ENCODE assay signal across 27 mouse cellular contexts in the genomic region with DNA sequence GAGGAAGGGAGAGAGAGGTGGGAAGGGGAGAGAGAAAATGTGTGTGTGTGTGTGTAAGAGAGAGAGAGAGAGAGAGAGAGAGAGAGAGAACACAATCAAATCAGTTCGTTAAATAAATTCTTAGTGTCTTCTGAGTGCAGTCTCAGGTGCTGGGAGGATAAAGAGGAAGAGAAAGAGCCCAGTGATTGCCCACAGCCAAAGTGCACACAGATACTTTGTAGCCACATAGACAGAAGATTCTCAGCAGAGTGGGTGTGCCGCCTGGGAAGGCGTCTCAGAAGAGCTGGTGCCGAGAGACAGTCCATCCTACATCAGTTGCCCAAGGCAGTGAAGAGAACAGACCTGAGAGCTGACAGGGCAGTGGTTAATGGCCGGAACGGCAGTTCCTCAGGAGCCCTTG. TPM values are rescaled to one million over a fixed set of nuclear protein-coding genes. Genes with fewer than 3 reads are reported as not detected.
DNase-seq lines count a peak whose midpoint lies in the region; ATAC-seq lines count a peak whose summit lies in the region.
"Had no signal": no experiment of that assay in that cellular context is flagged by ENCODE, and none has a peak within 500 bp of the region (broad histone marks: within the 10 kb centered on the region; RNA-seq: fewer than 3 reads in every experiment).

No protein-coding gene starts in this region.

- no peak overlapping the region for H3K4me3 ChIP-seq in liver, embryonic 15.5 days (replicated peaks)
- no peak overlapping the region for H3K4me3 ChIP-seq in liver, embryonic 11.5 days (ENCODE audit: low read depth, low read length)
- H3K4me3 ChIP-seq: embryonic facial prominence, embryonic 13.5 days; embryonic facial prominence, embryonic 15.5 days; erythroblast, embryonic 14.5 days; forebrain, embryonic 10.5 days; forebrain, embryonic 12.5 days had no signal

- H3K9me3 ChIP-seq in liver, embryonic 15.5 days (replicated peaks): no peaks in the 10 kb centered on the region
- no peaks in the 10 kb centered on the region for H3K9me3 ChIP-seq in liver, embryonic 11.5 days (ENCODE audit: control insufficient read depth, low read length)
- H3K9me3 ChIP-seq: embryonic facial prominence, embryonic 13.5 days; embryonic facial prominence, embryonic 15.5 days; forebrain, embryonic 10.5 days; forebrain, embryonic 12.5 days; G1E had no signal

- 0 out of 2 replicates have a peak, but pooled peaks cover 11% of the 10 kb centered on the region for H3K36me3 ChIP-seq in liver, embryonic 15.5 days (replicated peaks)
- H3K36me3 ChIP-seq in liver, embryonic 11.5 days (ENCODE audit: control insufficient read depth, insufficient read depth, low read length): no peaks in the 10 kb centered on the region
- H3K36me3 ChIP-seq: embryonic facial prominence, embryonic 13.5 days; embryonic facial prominence, embryonic 15.5 days; forebrain, embryonic 10.5 days; forebrain, embryonic 12.5 days; G1E had no signal

- H3K27ac ChIP-seq in liver, embryonic 15.5 days (replicated peaks): no peak overlapping the region
- no peak overlapping the region for H3K27ac ChIP-seq in liver, embryonic 11.5 days (ENCODE audit: low read depth, low read length)
- H3K27ac ChIP-seq: embryonic facial prominence, embryonic 13.5 days; embryonic facial prominence, embryonic 15.5 days; forebrain, embryonic 10.5 days; forebrain, embryonic 12.5 days had no signal

- no peak overlapping the region for H3K4me2 ChIP-seq in liver, embryonic 15.5 days
- no peak overlapping the region for H3K4me2 ChIP-seq in liver, embryonic 11.5 days
- H3K4me2 ChIP-seq: embryonic facial prominence, embryonic 13.5 days; embryonic facial prominence, embryonic 15.5 days; forebrain, embryonic 12.5 days had no signal

- no peaks in the 10 kb centered on the region for H3K27me3 ChIP-seq in liver, embryonic 15.5 days
- no peaks in the 10 kb centered on the region for H3K27me3 ChIP-seq in liver, embryonic 11.5 days (replicated peaks; ENCODE audit: control insufficient read depth, insufficient read depth, low read length)
- H3K27me3 ChIP-seq: embryonic facial prominence, embryonic 13.5 days; embryonic facial prominence, embryonic 15.5 days; forebrain, embryonic 12.5 days had no signal

- no peaks in the 10 kb centered on the region for H3K4me1 ChIP-seq in liver, embryonic 15.5 days (replicated peaks)
- no peaks in the 10 kb centered on the region for H3K4me1 ChIP-seq in liver, embryonic 11.5 days (replicated peaks; ENCODE audit: control insufficient read depth, insufficient read depth, low read length)
- H3K4me1 ChIP-seq: embryonic facial prominence, embryonic 13.5 days; embryonic facial prominence, embryonic 15.5 days; forebrain, embryonic 12.5 days had no signal

- WGBS in liver, embryonic 15.5 days (ENCODE audit: insufficient replicate concordance): 66% methylated on average over 6 of the region's 6 CpGs
- 81% methylated on average over 6 of the region's 6 CpGs for WGBS in liver, embryonic 11.5 days

- no peak overlapping the region for H3K9ac ChIP-seq in liver, embryonic 15.5 days
- no peak overlapping the region for H3K9ac ChIP-seq in liver, embryonic 11.5 days (ENCODE audit: low read depth, low read length)
- H3K9ac ChIP-seq: embryonic facial prominence, embryonic 13.5 days; embryonic facial prominence, embryonic 15.5 days; forebrain, embryonic 12.5 days; forebrain, postnatal 0 days had no signal

- 0 out of 2 replicates have a peak, but pooled peaks have one; percentile 13 for ATAC-seq in liver, embryonic 15.5 days (ENCODE audit: insufficient read depth)
- no peak for ATAC-seq in liver, embryonic 11.5 days (replicated peaks; ENCODE audit: low FRiP score)
- peak; percentile 30; the same call in 1 of the 2 replicates for ATAC-seq in megakaryocyte, adult 5-6 weeks (ENCODE audit: poor library complexity, severe bottlenecking)
- ATAC-seq: activated CD4-positive, CD25-positive, alpha-beta regulatory T cell, adult 4 months; forebrain, embryonic 14.5 days; Patski had no signal

- no peak for DNase-seq in liver, embryonic 11.5 days (ENCODE audit: low spot score)
- peak; percentile 63 for DNase-seq in A20 (ENCODE audit: low read depth, low spot score)
- no peak for DNase-seq in cerebellum, adult 8-10 months
- DNase-seq: adrenal gland, adult 8-10 months; adrenal gland, postnatal 14 days; adrenal gland, postnatal 36 days; cerebellum, adult 11-12 months; cerebellum, adult 2 months; cerebellum, adult 9-11 months; cerebellum, postnatal 14 days; cerebellum, postnatal 36 days; embryo, embryonic 11 days; forebrain, postnatal 0 days had no signal

RNA-seq across cellular contexts. Expression of a gene that starts 12.3 kb away (rescaled TPM):
- 18.9 and 22.5 TPM in 2 replicates for polyA plus RNA-seq in liver, embryonic 15.5 days (2015; fragmentation: Nextera tagmentation; extraction: Ambion mirVana)
- 49.7 and 50.4 TPM in 2 replicates for polyA plus RNA-seq in liver, embryonic 11.5 days (2014; fragmentation: Nextera tagmentation; extraction: Ambion mirVana)
- 10.8 and 12.1 TPM in 2 replicates for total RNA-seq in megakaryocyte, adult 5-6 weeks (2015)
- 10.8 and 13.2 TPM in 2 replicates for total RNA-seq in megakaryocyte, adult 5-6 weeks (2017)

RNA-seq across cellular contexts. Expression of a gene that starts 15.8 kb away (rescaled TPM):
- polyA plus RNA-seq in liver, embryonic 15.5 days (2015; fragmentation: Nextera tagmentation; extraction: Ambion mirVana): 0.24 and 2.3 TPM in 2 replicates
- not detected in 2 replicates for polyA plus RNA-seq in liver, embryonic 11.5 days (2014; fragmentation: Nextera tagmentation; extraction: Ambion mirVana)
- not detected in 2 replicates for total RNA-seq in megakaryocyte, adult 5-6 weeks (2015)
- 0.55 TPM in 1 of 2 replicates, not detected in the other for total RNA-seq in megakaryocyte, adult 5-6 weeks (2017)
- total RNA-seq: common myeloid progenitor, adult 5-6 weeks; forebrain, postnatal 0 days; G1E had no signal
- polyA plus RNA-seq: C2C12; embryonic facial prominence, embryonic 11.5 days; erythroblast, embryonic 14.5 days; forebrain, embryonic 10.5 days; G1E; Patski had no signal

RNA-seq across cellular contexts. Expression of a gene that starts 16.0 kb away (rescaled TPM):
- 10,865 and 16,074 TPM in 2 replicates for polyA plus RNA-seq in liver, embryonic 15.5 days (2015; fragmentation: Nextera tagmentation; extraction: Ambion mirVana)
- polyA plus RNA-seq in liver, embryonic 11.5 days (2014; fragmentation: Nextera tagmentation; extraction: Ambion mirVana): 2,446 and 2,726 TPM in 2 replicates
- 234 and 247 TPM in 2 replicates for total RNA-seq in megakaryocyte, adult 5-6 weeks (2015)
- total RNA-seq in megakaryocyte, adult 5-6 weeks (2017): 92.2 and 130 TPM in 2 replicates
- polyA plus RNA-seq: C2C12, Patski had no signal
